Mouse (Mus musculus) erythroblast, embryonic 14.5 days (primary cell): Measurements from ENCODE around the gene Ide.

Experiments used
- GATA1 ChIP-seq: IDR thresholded peaks from 2 replicates; pipeline ENCODE4 v1.6.1; 2012; ENCODE audit warnings: low read length, inconsistent platforms, mixed read lengths
- TAL1 ChIP-seq: IDR thresholded peaks from 3 replicates; pipeline ENCODE4 v1.6.1; 2012; ENCODE audit warnings: low read length, inconsistent platforms, mixed read lengths

GRCm38 (mm10) chr19:37348331-37348730 lies 10.7 kb upstream of the Ide start:
- TF ChIP-seq GATA1 = no peak
- no peak for TF ChIP-seq TAL1
